Mouse (Mus musculus): ENCODE measurements around the gene Cdk5rap1.
"Not testable (repeated sequence)": the region's sequence is repeated elsewhere in the genome, so short reads cannot be mapped to it uniquely, and the experiment has no call there.

The Cdk5rap1 gene

DNA sequence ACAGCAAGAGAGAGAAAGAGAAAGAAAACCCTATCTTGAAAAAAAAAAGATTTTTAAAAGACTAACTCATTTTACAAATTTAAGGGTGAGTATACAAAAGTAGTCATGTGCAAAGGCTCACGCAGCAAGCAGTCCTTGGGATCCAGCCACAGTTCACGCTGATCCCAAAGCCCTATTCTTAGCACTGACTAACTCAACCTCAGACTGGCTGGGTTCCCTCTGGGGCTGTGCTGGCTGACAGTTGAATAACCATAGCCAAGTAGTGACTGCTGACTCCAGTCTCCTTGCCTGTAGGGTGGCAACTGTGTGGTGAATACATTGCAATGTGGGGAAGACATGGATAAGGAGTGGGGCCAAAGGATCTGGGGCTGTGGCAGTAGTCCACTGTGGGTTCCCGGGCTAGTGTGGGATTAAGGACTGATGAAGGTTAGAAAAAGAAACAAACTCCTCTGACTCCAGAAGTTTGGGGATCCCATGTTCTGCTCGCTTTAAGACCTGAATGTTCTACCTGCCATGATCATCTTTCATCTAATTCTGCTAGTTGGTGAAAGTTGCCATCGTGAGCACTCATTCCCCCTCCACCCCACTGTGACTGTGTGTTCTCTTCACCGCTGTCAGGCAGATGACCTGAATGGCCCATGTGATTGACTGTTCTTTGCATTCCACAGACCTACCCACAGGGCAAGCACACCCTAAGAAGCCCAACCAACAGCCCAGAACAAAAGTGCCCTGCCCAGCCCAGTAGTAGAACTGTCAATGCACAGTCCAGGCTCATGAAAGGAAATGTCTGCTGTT, 2.2 kb upstream of the Cdk5rap1 start:
- no peak for DNase-seq (ENCODE audit: low spot score)

DNA sequence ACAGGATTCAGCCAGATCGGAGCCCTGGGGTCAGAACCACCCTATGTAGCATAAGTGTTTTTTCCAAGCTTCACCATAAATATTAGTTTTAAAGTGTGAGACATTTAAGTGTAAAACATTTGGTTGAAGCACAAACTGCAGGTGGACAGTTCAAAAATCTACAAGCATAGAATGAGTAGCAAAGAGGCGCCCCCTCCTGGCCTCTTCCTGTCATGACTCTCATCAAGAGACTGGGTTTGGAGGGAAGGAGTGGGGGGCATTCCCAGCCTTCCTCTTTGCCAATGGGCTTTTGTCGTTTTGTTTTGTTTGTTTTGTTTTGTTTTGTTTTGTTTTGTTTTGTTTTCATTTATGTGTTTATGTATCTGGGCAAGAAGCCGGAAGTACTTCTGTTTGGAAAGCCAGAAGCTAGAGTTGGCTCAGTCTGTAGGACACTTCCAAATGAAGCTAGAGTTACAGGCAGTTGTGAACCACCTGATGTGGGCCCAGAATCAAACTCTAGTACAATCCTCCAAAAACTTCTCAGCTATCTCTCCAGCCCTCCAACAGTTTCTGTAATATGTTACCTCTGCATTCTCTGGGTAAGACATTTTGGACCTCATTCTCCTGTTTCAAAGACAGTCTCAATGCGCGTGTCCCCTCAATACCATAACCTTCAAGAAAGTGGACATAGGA, 1.3 kb upstream of the Cdk5rap1 start:
- DNase-seq (ENCODE audit: low spot score), result peak; percentile 77

DNA sequence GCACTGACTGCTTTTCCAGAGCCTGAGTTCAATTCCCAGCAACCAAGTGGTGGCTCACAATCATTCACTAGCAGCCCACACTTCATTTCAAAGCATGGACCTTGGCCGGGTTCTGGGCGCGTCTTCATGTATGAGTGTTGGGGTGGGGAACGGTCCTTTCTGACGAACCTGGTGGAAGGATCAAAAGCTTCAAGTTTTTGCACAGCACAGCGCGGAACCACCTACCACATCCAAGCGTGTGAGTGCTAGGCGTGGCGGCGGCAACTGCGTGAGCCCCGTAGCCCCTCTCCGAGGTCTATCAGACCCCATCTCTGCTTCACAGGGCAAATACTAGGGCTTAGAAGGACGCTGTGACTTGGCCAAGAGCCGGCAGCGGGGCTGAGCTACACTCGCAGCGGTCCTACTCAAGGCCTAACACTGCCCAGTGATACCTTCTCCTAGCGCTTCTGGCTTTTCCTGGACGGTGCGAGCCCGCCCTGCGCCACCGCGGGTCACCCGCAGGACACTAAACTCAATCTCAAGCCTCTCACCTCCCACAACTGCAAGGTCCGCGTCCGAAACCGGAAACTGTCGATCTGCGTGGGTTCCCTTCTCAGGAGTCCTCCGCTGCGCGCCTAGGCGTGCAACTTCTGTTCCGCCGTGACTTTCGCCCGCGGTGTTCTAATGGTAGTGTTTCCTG, 520 bp downstream of the Cdk5rap1 start:
- peak; percentile 87 for DNase-seq (ENCODE audit: low spot score)

DNA sequence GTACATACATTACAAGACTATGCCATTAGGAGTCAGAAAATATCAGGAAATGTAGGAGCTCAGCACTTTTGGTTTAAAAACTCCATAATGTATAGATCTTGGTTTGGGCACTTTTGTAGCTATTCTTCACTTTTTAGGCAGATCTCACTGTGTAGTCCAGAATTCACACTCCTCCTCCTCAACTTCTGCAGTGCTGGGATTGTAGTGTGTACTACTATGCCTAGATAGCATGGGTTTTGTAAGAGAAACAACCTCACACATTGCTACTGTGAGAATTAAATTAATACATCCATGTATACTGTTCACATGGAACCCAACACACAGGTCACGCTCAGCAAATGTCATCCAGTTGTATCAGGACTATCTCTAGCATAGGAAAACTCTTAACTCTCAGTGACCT, 5.3 kb downstream of the Cdk5rap1 start:
- no peak for DNase-seq (ENCODE audit: low spot score)

DNA sequence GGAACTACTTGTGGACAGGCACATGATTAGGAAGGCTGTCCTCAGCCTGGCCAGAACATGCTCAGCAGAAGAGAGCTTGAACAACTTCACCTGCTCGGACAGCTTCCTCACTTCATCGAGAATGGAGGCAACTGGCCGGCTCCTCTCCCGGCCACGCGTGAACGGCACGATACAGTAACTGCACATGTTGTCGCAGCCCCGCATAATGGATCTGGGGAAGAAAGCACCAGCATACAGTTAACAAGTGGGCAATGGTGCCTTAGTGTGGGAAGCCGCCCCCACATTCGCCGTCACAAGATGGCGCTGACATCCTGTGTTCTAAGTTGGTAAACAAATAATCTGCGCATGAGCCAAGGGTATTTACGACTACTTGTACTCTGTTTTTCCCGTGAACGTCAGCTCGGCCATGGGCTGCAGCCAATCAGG, 18.8 kb downstream of the Cdk5rap1 start:
- DNase-seq (ENCODE audit: low spot score), result not testable (repeated sequence)

DNA sequence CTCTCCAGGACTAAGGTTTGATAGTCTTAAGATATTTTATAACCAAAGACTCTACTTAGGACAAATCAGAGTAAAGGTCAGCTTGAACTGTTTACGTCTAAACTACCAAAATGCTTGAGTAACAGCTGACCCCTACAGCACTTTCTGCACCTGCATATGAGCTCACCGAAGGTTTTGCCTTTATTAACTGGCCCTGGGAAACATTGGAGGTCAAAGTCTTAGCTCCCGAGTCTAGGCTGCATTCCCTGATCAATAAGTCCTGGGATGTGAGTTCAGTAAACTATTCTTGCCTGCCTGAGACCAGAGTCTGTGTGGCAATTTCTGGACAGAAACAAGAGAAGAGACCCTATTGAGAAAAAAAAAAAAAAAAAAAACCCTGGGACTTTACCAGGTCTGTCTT, 24.7 kb downstream of the Cdk5rap1 start:
- DNase-seq (ENCODE audit: low spot score), result no peak

DNA sequence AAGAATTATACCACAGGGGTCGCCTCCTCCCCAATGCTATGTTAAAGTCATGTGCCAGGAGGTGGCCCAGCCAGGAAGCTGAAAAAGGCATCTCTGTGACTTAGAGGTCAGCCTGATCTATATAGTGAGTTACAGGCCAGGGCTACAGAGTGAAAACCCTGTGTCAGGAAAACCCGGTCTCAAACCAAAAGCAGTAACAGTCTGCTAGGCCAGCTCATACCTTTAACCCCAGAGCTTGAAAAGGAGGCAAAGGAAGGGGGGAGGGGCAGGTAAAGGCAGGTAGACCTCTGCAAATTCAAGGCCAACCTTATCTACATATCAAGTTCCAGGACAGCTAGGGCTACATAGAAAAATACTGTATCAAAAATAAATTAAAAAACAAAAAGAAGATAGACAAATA, 33.5 kb downstream of the Cdk5rap1 start:
- no peak for DNase-seq (ENCODE audit: low spot score)

DNA sequence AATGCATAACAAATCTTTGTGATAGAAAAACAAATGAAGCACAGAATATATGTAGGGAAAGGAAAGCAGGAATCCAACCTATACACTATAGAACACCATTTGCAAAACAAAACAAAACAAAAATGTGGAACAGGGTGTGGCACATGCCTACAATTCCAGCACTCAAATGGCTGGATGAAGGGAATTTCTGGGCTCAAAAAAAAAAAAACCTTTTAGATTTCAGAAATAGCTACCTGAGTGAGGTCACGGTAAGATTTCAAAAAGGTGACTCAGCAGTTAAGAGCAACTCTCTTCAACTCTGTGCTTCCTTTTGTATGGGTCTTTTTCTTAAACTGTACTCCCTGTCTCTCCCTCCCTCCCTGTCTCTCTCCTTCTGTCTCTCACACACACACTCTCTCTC, 34.6 kb downstream of the Cdk5rap1 start:
- DNase-seq (ENCODE audit: low spot score), result no peak

DNA sequence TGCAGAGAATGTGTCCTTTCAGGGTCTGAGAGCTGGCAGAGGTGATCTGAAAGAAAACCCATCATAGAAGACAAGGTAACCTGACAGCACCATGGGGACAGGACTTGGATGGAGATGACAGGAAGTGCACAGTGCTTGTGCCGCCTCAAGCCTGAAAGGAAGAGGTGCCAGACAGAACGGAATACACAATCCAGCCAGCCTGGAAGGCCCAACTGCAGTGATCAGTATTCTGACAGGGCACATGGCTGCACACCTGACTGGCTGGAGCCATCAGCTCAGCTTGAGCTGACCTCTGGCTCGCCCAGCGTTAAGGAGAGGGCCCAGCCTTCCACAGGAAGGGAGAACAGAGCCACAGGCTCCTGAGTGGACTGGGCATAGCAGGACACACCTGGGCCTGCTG, 37.2 kb downstream of the Cdk5rap1 start:
- DNase-seq (ENCODE audit: low spot score), result no peak

DNA sequence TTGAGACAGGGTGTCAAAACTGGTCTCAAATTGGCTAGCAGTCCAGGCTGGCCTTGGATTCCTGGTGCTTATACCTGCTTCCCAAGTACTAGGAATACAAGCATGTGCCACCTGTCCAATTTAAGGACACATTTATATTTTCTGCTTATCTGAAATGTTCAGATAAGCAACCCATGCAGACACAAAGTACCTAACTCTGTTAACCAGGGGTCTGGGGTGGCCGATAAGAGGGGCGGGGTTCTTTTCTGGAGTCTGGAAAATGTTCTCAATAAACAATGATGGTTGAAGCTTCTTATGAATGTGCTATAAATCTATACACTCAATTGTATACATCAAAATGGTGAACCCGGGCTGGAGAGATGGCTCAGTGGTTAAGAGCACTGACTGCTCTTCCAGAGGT, 46.0 kb downstream of the Cdk5rap1 start:
- peak; percentile 84 for DNase-seq (ENCODE audit: low spot score)

DNA sequence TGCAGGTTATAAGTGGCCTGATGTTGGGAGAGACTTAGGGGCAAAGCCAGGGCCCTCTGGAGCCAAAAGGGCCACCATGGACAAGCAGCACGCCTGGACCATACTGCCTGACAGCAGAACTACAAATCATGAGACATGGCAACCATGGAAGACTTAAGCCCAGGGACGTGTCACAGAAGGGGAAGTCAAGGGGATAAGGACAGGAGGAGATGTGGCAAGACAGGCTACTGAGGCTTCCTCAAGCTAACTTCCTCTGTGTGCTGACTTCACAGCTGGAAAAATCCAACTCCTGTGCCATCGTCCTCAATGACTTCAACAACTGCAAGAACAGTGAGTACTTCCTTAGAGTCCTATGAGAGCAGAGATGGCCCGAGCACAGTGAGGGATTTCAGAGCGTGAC, 59.0 kb downstream of the Cdk5rap1 start:
- not testable (repeated sequence) for DNase-seq (ENCODE audit: low spot score)

DNA sequence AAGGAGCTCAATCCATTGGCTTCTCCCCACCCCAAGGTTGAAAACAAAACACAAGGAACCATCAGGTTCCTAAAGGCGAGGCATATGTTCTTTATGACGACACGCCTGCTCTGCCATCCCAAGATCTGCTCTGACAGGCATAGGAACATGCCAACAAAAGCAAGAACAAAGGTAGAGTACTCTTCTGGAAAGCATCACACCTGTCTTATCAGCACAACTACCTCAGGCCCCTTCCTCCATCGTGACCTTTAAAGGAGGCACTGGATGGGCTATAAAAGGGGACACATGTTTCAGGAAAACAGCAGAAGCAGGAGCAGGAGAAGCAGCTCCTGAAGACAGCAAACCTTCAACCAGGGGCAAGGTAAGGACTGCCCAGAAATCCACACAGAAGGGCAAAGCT, 65.9 kb downstream of the Cdk5rap1 start, which contains the start of gene Bpifb9b:
TSS of gene Bpifb9b (plus strand) at position 301 of the 400 bp plus-strand sequence.
- not testable (repeated sequence) for DNase-seq (ENCODE audit: low spot score)

DNA sequence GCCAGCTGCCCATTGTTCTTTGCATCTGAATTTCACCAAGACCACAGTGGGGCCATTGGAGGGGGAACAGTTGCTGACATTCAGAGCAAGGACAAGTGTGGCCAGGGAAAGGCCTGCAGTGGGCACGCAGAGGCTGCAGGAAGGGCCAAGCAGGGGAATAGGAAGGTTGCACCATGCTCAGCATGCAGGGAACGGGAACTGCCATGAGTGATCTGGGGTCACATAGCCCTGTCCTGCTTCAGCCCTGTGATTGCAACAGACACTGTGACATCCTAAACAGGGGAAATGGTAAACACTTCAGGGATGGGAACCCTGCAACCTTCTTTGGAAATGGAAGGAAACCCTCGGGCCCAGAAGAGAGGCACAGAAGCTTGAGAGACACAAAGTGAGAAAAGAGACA, 68.2 kb downstream of the Cdk5rap1 start:
- DNase-seq (ENCODE audit: low spot score), result not testable (repeated sequence)

DNA sequence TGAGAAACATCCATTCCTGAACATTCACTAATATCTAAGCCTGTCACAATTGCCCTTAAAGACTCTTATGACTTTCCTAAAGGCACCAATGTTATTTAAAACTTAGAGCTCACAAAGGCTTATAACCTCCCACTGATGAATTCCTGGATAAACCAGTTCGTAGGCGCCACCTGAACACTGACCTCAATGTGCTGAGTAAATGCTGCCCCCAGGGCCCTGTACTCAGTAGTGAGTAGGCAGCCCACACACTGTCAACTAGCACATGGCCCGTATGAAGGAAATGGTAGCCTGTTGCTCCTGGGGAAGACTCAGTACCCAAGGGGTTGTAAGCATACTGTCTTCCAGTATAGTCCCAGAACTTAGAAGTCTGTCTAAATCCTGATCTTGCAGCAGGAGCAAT, 71.0 kb downstream of the Cdk5rap1 start:
- DNase-seq (ENCODE audit: low spot score), result no peak

DNA sequence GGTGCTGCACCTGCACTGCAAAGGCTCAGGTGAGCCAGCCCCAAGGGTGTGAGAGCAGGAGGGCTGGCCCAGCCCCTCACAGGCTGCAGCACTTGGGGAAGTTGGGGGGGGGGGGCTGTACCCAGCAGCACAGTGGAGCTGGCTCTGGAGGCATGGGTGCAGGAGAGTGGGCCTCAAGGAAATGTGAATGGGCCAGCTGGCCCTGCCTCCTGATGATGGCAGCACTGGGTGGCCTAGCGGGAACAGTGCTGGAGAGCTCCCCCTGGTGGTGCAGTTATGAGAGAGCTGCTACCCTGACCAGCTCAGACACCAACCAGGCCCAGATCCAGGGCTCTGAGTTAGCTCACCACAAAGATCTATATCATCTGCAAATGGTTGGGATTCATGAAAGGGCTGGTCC, 72.3 kb downstream of the Cdk5rap1 start:
- peak; percentile 75 for DNase-seq (ENCODE audit: low spot score)

DNA sequence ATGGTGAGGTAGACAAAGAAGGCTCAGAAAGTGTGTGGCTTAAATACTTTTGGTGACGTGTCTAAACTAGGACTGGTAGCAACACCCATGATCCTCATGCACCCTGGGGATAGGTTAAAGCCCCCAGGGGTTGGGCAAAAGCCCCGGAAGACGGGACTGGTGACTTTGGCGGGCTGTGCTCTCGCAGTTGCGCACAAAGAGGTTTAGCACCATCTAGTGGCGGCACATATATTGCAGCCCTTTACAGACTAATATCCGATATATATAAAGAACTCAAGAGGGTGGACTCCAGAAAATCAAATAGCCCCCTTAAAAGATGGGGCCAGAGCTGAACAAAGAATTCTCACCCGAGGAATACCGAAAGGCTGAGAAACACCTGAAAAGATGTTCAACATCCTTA, 78.1 kb downstream of the Cdk5rap1 start:
- DNase-seq (ENCODE audit: low spot score), result peak; percentile 31

DNA sequence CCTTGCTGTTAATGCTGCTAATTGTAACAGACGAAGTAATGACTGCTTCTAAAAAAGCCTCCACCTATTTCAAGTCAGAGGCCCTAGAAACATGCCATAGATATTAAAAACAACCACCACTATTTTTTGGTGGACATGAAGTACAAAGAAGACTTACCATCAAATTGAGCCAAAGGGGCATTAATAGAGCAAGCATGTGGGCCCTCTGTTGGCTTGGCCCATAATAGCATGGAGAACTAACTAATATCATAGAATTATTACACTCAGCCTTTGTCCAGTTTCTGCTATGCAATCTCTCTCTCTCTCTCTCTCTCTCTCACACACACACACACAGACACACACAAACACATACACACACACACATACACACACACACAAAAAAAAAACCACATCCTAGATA, 80.0 kb downstream of the Cdk5rap1 start:
- DNase-seq (ENCODE audit: low spot score), result no peak

DNA sequence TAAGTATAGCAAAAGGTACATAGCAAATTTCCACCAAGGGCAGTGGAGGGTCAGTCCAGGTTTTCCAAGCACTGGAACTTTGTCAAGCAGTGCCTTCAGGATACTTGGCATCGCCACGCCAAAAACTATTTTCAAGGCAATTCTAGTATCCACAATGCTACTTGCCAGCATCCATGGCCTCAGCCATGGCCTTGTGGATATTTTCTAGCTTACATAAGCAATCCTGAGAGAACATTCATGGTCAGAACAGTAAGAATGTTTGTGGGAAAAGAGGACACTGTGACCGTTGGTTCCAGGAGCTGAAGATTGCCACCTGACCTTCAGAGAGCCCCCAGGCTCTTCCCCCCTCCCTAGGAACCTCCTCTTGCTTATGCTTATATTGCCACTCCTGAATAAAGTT, 80.9 kb downstream of the Cdk5rap1 start:
- not testable (repeated sequence) for DNase-seq (ENCODE audit: low spot score)

Data from c-Kit-positive CD71-positive TER-119-positive erythroid progenitor cells, embryonic 14.5 days (primary cell).